Mouse (Mus musculus) kidney, adult 2 months (tissue): ENCODE measurements at regions not wholly inside any gene's neighbourhood (a gene's known extent, or its start where the extent isn't known, plus 50 kb on each side); places are given as distances from the start of the nearest gene placed in this dataset.

Experiments
- CTCF ChIP-seq: fragments of 200-500 bp; conservative IDR thresholded peaks from 2 replicates; pipeline ENCODE4 v1.5.1; 2011; ENCODE audit warnings: low read depth, mild to moderate bottlenecking, control low read depth, low read length, moderate library complexity, mixed read lengths; ENCODE audit not compliant: insufficient read depth, insufficient read length
- POLR2A ChIP-seq: fragments of 200-500 bp; IDR thresholded peaks from one replicate; pipeline ENCODE4 v1.6.1; 2011; ENCODE audit warnings: low read depth, low read length, control low read depth

DNA sequence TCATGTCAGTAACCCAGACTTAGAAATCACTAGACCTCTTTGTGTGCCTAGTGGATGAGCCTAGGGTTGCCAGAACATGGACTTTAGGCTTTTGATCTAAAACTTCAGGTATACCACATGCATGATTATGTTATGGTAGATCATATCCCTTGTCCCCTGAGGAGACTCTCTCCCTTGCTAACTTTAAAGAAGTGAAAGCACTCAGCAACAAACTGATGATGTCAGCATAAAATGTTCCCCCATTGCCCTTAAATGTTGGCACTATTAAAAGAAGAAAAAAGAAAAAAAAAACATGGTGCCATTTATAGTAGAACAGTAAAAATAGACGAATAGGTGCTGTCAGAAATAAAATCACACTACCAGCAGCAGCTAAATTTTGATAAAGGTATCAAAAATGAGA lies 117.3 kb downstream of the Rbm46 start:
- TF ChIP-seq CTCF, result no peak
- TF ChIP-seq POLR2A, result no peak
